Mouse (Mus musculus): ENCODE results near the gene Ccdc80.

The Ccdc80 gene

DNA sequence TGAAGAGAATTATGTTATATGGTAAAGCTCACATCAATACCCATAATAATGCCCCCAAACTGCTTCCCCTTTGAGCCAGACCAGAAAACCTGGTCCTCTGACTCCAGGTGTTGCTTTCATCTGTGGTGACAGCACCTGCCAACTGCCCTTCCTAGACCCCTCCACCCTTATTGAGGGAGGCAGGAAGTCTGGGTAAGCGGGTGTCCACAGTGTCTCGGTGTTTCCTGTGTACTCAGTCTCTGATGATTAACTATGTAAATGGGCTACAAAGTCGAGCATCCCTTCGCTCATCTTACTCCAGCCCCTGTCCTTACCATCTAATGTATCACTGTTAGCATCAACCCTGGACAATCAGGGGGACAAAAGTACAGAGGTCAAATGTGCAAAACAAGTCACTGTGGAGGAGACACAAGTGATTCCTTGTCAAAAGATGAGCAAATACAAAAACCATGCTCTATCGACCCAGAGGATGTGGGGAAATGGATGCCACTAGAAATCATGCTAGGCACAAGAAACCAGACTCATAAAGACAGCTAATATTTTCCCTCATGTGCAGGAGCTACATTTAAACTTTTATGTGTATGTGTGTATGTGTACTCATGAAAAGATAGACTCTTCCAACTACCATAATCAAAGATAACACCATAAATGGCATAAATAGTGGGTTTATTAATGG lies 15.1 kb downstream of the Ccdc80 start:
- in situ Hi-C loops (cut with MseI, MboI) = no loop called here

DNA sequence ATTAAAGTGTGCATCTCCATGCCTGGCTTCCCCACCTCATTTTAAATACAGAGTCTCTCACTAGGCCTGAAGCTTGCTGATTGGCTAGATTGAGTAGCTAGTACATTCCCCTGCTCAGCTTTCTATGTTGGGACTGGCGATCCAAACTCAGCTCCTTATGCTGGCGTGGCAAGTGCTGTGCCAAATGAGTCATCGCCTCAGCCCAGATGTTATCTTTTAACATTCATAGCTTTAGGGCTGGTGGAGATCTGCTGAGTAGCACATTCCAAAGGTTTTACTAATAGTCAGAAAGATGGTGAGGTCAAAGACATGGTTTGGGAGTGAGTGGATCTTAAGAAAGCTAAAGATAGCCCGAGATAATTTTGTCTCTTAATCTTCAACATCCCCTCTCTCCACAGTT lies 17.3 kb downstream of the Ccdc80 start:
- in situ Hi-C loops (cut with MseI, MboI) = no loop called here

DNA sequence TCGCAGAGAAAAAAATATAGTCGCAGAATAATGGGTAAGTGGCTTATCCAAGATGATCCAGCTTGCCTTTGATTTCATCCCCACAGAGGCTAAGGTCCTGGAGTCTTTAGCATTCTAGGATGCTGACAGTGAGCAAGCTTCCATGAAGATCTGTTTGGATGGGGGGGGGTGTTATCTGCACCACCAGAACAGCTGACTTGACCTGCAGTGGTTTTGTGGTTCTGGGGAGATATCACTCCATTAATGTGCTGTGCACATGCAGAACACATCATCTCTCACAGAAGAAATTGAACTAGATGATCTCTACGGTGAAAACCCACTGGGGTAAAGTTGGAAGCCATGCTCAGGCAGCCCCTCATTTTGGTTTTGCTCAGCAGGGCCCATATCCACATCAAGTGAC lies 24.0 kb downstream of the Ccdc80 start:
- in situ Hi-C loops (cut with MseI, MboI) = no loop called here

DNA sequence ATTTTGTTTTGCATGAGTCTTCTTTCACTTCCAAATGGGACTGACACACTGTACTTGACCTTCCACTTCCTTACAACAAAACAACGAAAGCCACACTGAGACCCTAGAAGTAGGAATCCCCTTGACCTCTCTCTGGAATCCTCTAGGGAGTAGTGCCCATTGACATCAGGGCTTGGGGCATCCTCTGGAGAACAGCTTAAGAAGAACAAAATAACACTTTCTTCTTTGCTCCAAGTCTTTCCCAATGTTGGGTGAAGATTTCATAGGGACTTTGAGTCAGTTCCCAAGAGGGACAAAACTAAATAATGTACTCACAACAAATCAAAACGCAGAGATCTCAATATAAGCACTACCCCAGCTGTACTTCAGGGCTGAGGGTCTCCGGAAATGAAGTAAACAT lies 25.6 kb downstream of the Ccdc80 start:
- in situ Hi-C loops (cut with MseI, MboI) = no loop called here

DNA sequence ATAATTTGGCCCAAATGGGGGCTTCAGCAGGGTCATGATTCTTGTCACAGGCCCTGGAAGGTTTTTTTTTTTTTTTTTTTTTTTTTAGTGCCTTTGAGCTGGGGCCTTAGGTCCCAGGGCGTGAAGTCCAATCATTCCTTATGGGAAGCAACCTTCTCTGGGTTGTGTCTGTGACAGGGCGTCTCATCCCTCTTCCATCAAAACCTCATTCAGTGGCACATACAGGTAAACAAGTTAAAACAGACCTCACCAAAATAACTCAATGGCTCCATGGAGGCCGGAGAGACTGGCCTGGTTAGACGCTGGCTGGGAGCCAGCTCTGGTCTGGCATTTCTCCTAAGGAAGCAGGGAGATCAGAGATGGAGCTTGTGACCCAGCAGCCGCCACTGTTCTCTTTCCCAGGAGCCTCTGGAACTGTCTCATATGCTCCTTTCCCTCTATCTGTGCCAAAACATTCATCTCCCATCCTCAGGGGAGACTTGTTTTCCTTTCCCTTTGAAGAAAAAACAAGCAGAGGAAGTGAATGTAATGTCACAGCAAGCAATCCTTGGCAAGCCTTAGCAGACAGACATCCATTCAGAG lies 27.7 kb downstream of the Ccdc80 start:
- in situ Hi-C loops (cut with MseI, MboI) = no loop called here

DNA sequence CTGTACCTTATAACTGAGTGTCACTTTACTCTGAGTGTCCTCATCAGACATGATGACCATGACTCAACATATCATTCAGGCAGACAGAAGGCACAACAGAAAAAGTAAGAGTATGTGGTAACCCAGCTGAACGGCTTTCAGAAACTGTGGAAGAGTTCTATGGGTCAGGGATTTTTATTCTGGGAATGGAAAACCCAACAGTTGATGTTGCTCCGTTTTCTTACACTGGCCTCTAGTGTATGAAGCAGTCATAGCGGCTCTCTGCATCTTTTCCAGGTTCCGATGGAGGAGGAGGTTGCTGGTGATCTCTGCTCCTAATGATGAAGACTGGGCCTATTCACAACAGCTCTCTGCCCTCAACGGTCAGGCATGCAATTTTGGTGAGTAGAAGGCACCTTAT lies 29.4 kb downstream of the Ccdc80 start:
- in situ Hi-C loops (cut with MseI, MboI) = no loop called here

DNA sequence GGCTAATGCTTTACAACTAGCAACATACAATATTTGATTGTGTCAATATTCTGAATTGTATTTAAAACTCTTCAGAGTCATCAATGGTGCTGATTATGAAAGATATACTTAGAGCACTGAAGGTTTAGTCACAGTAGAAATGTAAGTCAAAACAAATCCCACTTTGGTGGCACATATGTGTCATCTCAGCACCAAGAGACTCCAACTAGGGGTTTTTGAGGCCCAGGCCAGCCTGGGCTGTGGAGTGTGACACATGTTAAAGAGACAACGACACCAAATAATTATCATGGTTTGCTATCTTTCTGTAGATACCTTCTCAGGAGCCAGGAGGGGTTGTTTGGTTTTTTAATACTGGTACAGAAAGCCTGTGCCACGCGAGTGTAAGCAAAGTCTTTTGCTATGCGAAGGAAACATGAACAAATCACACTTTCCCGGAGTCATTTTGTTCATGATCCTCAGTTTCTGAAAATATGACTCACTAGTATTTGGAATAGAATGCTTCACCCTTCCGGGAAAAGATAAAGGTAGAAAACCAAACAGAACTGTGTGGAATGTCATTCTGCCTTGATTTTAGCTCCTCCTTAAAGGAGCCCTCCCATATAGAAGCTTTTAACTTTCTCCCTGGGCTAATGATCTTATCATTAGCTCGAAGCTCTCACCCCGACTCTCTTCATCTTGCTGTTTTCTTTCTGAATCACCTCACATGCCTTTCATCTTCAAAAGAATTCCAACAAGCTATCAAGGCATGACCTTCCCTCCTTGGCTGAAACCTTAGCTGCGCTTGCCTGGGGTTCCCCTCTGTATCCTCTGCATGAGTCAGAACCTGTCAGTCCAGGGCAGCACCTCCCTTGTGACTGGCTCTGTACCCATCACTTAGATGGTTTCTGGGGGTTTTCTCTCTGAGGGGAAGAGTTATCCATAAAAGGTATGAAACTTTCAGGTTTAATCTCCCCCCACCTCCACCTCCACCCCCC lies 31.3 kb downstream of the Ccdc80 start:
- in situ Hi-C loops (cut with MseI, MboI) = no loop called here

DNA sequence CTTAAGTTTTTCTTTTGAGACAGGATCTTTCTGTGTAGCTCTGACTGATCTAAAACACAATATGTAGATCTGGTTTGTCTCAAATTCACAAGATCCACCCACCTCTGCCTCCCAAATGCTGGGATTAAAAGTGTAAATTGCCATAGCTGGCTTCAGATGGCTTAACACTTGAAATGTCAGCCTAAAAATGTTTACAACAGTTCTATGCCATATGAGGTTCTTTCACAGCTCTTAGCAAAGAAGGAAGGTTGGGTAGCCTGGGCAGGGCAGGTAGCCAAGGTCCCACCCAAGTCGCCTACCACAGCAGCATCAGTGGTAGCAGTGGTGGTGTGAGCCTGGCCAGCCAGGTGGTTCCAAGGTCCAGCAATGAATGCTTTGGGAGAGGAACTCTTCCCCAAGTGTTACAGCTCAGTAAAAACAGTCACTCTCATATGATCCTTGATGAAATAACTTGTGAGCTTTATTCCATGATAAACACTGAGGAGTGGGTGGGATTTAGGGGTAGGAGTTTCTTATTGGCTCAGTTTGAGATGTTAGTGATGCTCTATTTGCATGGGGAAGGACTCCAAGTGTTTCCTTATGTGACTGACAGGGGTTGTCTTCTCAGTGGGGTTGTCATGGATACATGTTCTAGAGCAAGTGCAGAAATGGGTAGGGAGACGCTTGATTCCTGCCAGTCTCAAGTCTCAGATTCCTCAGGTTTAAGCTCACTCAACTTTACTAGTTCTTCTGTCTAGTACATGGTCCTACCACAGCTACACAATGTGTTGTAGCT lies 34.9 kb downstream of the Ccdc80 start:
- in situ Hi-C loops (cut with MseI, MboI) = no loop called here

DNA sequence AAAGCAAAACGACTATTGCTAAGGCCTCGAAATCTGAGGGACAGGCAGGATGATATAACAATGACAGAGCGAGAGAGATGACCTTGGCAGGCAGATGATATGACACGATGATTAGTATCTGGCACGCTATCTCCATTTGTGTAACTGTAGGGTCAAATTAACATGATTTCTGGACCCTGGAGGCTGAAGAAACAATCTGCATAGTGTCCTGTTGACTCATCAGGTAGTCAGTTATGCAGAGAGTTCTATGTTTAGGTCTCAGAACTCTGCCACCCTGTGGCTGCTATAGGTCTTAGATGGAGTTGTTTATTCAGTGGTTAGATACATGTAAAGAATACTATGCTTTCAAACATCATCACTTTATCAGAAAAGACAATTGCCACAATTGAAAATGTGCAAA lies 48.5 kb downstream of the Ccdc80 start:
- in situ Hi-C loops (cut with MseI, MboI) = no loop called here

DNA sequence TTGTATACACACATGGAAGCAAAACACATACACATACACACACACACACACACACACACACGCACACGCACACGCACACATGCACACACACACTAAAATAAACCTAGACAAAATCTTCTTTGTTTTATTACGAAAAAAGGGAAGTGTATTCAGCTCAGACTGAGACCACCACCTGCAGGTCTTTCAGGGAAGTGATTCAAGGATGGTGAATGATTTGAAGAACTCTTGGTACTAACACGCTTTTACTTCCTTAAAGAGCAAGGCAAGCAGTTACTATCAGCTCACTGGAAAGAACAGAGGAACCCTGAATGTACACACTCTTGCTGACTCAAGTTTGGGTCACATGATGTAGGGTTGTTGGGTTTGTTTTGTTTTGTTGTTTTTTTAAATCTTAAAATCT lies 49.4 kb downstream of the Ccdc80 start:
- in situ Hi-C loops (cut with MseI, MboI) = no loop called here

DNA sequence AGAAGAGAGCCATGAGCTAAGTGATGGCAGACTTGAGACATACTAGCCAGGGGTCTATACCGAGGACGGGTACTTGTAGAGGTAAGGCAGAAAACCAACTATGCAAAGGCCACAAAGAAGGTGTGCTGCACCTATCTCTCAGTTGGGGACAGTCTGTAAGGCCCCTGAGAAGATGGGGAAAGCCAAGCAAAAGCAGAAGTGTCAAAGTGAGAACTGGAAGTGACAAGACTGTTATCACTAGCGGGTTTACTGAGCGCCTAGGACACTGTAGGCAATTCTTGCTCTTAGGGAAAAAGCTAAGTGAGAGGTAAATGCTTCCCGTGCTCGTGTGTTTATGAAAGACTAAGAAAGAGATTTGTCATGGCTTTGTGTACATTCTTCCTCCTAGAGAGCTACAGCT lies 51.9 kb downstream of the Ccdc80 start:
- in situ Hi-C loops (cut with MseI, MboI) = no loop called here

DNA sequence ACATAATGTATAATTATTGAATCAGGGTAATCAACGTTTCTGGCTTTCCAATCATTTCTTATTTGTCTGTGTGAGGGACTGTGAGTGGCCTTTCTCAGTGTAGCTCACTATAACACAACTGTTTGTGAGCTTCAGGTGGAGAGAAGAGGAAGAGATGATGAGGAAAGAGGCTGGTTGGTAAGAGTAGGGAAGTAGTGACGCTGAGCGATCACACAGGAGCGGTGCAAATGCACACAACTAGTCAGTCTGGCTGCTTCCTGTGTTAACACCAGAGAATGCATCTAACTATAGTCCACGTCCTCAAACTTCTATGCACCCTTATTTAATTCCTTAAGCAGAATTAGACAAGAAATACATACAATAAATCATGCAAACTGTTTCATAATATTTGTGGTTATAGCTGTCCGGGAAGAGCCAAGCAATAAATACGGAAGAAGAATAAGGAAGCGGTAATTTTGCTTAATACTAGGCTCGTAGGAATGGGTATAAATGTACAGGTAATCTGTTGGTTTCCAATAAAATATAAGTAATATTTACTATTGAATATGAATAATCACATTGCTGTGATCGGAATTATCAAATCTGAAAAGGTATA lies 55.4 kb downstream of the Ccdc80 start:
- in situ Hi-C loops (cut with MseI, MboI) = no loop called here

DNA sequence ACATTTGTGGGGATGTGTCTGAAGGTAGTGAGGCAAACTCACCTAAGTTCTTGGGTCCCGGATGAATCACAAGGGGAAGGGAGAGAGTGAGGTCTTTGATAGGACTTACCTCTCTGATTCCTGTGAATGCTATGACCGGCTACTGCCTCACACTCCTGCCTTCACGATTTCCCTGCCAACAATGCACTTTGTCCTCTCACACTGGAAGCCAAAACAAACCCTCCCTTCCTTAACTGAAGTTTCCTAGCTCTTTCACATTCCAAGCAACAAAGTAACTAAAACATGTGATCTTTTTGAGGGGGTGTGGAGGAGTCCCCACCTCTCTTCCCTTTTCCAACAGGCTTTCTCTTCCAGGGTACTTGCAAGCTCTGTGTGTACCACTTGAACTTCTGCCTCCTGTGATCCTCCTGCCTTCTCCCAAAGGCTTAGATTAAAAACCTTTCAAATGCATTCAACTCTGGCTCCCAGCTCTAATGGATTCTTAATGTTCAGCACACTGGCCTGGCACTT lies 61.6 kb downstream of the Ccdc80 start:
- in situ Hi-C loops (cut with MseI, MboI) = no loop called here

DNA sequence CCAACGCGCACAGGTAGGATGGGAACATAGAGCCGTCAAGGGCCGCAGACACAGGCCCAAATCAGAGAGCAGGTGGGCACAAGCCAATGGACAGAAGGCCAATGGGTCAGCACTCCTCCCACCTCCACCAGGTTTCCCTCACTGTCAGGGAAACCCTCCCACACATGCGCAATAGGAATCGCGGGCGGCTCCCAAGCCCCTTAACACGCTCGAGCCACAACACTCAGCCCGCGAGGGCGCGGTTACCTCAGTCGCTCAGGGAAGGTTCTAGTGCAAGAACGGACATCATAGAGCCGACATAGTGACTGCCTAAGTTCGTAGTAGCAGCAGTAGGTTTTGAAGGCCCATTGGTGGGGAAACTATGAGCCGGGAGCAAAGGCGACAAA lies 64.9 kb downstream of the Ccdc80 start:
- in situ Hi-C loops (cut with MseI, MboI) = no loop called here

DNA sequence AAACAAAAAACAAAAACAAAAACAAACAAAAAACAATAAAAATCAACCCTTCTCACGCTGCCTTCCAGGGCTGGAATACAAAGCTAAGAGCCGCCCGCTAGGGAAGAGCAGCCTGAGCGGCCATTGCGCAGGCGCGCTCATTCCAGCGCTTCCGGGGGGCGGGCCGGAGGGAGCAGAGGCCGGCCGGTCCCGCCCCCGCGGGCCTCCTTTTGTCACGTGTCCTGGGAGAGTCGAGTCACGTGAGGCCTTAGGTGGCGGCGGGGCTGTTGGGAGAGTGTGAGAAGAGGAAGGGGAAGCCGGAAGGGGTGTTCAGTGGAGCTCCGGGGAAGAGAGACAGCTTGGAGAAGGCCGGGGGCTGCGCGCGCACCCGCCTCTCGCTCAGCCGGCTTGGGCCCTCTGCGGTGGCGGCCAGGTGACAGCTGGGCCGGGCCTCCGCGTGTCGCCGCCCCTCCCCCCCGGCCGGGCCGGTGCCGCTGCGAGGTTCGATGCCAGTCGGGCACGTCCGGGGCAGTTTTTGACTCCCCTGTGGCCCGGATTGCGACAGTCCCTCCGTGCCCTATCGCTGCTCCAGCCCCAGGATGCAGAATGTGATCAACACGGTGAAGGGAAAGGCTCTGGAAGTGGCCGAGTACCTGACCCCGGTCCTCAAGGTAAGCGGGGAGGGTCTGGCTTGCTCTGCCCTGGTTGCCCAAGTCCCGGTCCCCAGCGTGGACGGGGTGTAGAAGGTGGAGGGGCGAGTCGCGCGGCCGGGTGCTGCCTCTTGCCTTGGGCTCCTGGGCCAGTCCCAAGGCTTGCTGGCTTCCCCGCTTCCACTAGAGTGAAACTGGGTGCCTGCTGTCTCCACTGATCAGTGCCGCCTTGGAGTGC lies 65.6 kb downstream of the Ccdc80 start, which contains the start of the genes Slc35a5 and Atg3:
TSS of gene Slc35a5 (minus strand) at position 185 of the 867 bp plus-strand sequence.
TSS of gene Atg3 (plus strand) at position 264 of the 867 bp plus-strand sequence.
- in situ Hi-C loops (cut with MseI, MboI) = no loop called here

DNA sequence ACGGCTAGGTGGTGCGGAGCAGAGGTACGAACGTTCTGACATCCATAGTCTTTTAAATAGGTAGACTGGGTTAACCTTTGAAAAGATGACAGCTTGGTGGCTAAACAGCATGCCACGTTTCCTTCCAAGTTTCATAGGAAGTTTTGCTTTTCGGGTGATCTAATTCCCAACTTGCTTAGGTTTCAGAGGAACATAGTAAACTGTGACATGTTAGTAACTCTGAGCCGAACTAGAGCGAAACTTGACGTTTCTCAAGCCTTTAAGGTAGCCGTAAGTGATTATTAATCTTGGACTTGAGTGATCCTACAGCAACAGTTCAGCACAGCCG lies 66.2 kb downstream of the Ccdc80 start:
- in situ Hi-C loops (cut with MseI, MboI) = no loop called here

Measured in mouse trophoblast stem cell (cell line).